Mouse (Mus musculus) neural tube, embryonic 10.5 days (tissue): ENCODE data around the gene Ccdc114.

Experiments
- DNase-seq: peaks from one replicate; pipeline ENCODE4 v3.0.0-alpha.2; 2017; ENCODE audit warnings: low spot score; ENCODE audit errors: extremely low spot score

Gene Ccdc114

DNA sequence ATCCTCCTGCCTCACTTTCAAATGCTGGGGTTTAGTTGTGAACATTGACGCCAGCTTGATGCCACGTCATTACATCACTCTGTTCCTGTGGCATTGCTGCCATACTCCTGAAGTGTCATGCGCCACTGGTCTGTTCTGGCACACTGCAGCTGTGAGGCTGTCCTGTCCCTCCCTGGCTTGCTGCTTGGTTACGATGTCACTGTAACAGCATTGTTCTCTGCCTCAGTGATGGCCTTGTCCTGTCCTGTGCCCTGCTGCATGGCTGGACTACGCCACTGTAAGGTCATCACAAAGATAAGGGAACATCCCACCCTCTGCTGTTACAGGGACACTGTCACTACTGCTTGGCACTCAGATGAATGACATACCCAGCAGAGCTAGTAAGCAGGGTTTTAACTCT is 57.7 kb downstream of the Ccdc114 start:
- DNase-seq = no peak

GRCm38 (mm10) chr7:45986893-45987292 is 63.0 kb downstream of the Ccdc114 start:
- no peak for DNase-seq

- DNase-seq = no peak
Observed at GRCm38 (mm10) chr7:45988344-45988743, 64.5 kb downstream of the Ccdc114 start.

- DNase-seq = no peak
Observed at GRCm38 (mm10) chr7:45992470-45992869, 68.6 kb downstream of the Ccdc114 start.
